Mouse (Mus musculus) hindbrain, postnatal 0 days (tissue): ENCODE measurements around the gene Arsa. TPM values are rescaled to one million over a fixed set of nuclear protein-coding genes. Genes with fewer than 3 reads are reported as not detected.
A peak's percentile ranks its signal among the peaks of the same experiment; 100 is the strongest.

ENCODE experiments used
- ATAC-seq: fragments of 200-750 bp; cut with Nextera tagmentation; 2 replicates; pipeline ENCODE4 v1.8.0; 2017; ENCODE audit warnings: mild to moderate bottlenecking, moderate TSS enrichment, moderate library complexity
- DNase-seq: peaks from one replicate; pipeline ENCODE4 v3.0.0-alpha.2; 2015; ENCODE audit warnings: low spot score
- H3K27ac ChIP-seq: fragments of 300-500 bp; sonication (generic); 2 replicates; pipeline ENCODE4 v1.5.1; 2014; ENCODE audit warnings: mild to moderate bottlenecking
- H3K27me3 ChIP-seq: fragments of 300-500 bp; sonication (generic); 2 replicates; pipeline ENCODE4 v1.6.1; 2014; ENCODE audit warnings: low read length, mixed read lengths; ENCODE audit not compliant: insufficient read depth
- H3K36me3 ChIP-seq: fragments of 300-500 bp; sonication (generic); 2 replicates; pipeline ENCODE4 v1.6.1; 2014; ENCODE audit warnings: low read length, mixed read lengths; ENCODE audit not compliant: insufficient read depth
- H3K4me1 ChIP-seq: fragments of 300-500 bp; sonication (generic); 2 replicates; pipeline ENCODE4 v1.6.1; 2014; ENCODE audit warnings: antibody characterized with exemption, low read length, mixed read lengths; ENCODE audit not compliant: insufficient read depth
- H3K4me2 ChIP-seq: fragments of 300-500 bp; sonication (generic); 2 replicates; pipeline ENCODE4 v1.6.1; 2014; ENCODE audit warnings: low read depth, mild to moderate bottlenecking, low read length, moderate library complexity, mixed read lengths
- H3K4me3 ChIP-seq: fragments of 300-500 bp; sonication (generic); 2 replicates; pipeline ENCODE4 v1.5.1; 2014; ENCODE audit warnings: low read length
- H3K9ac ChIP-seq: fragments of 300-500 bp; sonication (generic); replicated peaks from 2 replicates; pipeline ENCODE4 v1.6.1; 2014; ENCODE audit warnings: mild to moderate bottlenecking, low read length, moderate library complexity, mixed read lengths
- H3K9me3 ChIP-seq: fragments of 300-500 bp; sonication (generic); 2 replicates; pipeline ENCODE4 v1.6.1; 2016; ENCODE audit warnings: low read length, mixed read lengths
- CTCF ChIP-seq: IDR thresholded peaks from 2 replicates; pipeline ENCODE4 v1.5.1; 2016; ENCODE audit warnings: antibody characterized with exemption, control low read depth, low read depth
- WGBS: fragments of 180-500 bp; shearing (Covaris S2); extraction: QIAGEN DNeasy Blood & Tissue Kit; methylation state at CpG from one replicate; pipeline ENCODE4 v1.1.7; 2014; 5-methylcytosine and 5-hydroxymethylcytosine counted together
- polyA plus RNA-seq: library from polyadenylated mRNA; unstranded; fragments of >200 nt; fragmentation: Nextera tagmentation; extraction: Ambion mirVana; gene quantifications from 2 replicates; pipeline ENCODE4 v1.2.1, GENCODE M21; 2015
- total RNA-seq: library from RNA; depleted of rRNA; stranded (reverse); fragments of >200 nt; gene quantifications from 2 replicates; pipeline ENCODE4 v1.2.3, GENCODE M21; 2014

The Arsa gene
- total and polyA plus RNA-seq, 2 experiments from 2014 or later: 28.9 to 35.8 TPM

DNA sequence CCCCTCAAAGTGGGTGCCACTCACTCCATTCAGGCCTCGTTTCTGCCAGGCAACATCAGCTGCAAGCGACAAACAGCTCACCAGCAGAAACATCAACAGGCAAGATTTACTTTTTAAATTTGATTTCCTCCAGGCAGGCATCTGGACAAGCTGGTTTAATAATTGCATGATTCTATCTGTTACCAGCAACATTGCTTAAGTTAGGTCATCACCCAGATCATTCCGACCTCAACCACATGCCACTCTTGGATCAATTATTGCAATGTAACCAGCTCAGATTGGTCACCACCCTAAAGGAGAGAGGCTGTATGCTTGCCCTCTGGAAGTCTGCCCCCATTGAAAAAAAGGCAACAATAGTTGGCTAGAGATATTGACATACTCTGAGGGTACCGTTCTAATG lies 5.7 kb downstream of the Arsa start:
- TF ChIP-seq CTCF: no peak
- H3K9ac ChIP-seq: no peak overlapping the region
- no peaks in the 10 kb centered on the region for H3K27me3 ChIP-seq
- no peak overlapping the region for H3K4me3 ChIP-seq
- DNase-seq (no peak), ATAC-seq (no peak)
- no peak overlapping the region for H3K4me2 ChIP-seq
- no peaks in the 10 kb centered on the region for H3K36me3 ChIP-seq
- no peaks in the 10 kb centered on the region for H3K9me3 ChIP-seq
- no peak overlapping the region for H3K27ac ChIP-seq
- peaks cover 7% of the 10 kb centered on the region for H3K4me1 ChIP-seq
- 85% methylated on average over 4 of the region's 4 CpGs for WGBS

DNA sequence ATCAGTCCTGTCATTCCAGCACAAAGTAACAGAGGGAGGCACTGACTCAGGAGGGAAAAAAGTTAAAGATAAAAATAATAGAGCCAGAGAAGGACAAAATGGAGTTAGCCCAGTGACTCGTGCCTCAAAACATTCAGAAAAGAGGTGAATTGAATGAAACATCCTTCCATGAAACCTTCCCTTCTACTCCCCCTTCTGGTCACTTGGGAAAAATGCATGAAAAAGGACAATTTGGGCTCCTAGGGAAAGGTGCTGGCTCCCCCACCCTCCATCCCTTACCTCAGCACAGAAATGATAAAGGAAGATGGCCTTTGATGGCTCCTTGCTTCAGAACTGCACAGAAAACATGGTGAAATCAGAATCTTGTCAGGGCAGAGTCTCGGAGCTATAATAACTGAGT lies 8.6 kb downstream of the Arsa start:
- ATAC-seq (peak; percentile 38; the same call in 1 of the 2 replicates), DNase-seq (peak; percentile 73)
- H3K36me3 ChIP-seq: no peaks in the 10 kb centered on the region
- TF ChIP-seq CTCF: peak; percentile 76
- H3K9me3 ChIP-seq: no peaks in the 10 kb centered on the region
- H3K4me3 ChIP-seq: no peak overlapping the region
- no peak overlapping the region for H3K4me2 ChIP-seq
- no peak overlapping the region for H3K9ac ChIP-seq
- 27% methylated on average over 2 of the region's 2 CpGs for WGBS
- no peaks in the 10 kb centered on the region for H3K27me3 ChIP-seq
- H3K27ac ChIP-seq: no peak overlapping the region
- no peaks in the 10 kb centered on the region for H3K4me1 ChIP-seq

DNA sequence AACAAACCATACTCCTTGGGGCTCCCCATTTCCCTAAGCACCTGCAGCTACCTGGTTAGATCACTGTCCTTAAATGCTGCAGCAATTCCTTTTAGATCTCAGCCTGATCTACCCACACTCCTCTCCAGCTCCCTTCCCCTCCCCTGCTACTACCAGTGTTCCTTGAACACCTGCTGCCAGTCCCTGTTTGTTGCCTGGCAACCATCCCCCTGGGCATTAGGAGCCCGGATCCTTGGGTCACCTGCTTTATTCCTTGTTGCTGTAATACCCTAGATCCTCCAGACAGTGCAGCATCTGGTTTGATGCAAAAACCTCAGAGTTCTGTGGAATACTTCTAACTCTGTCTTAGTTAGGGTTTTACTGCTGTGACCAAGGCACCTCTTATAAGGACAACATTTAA lies 12.2 kb downstream of the Arsa start:
- Histone ChIP-seq H3K4me2 (no peak overlapping the region), H3K27ac (no peak overlapping the region), H3K9ac (no peak overlapping the region), H3K27me3 (no peaks in the 10 kb centered on the region), H3K4me1 (no peaks in the 10 kb centered on the region), H3K4me3 (no peak overlapping the region), H3K36me3 (peaks cover 18% of the 10 kb centered on the region; the same call in 1 of the 2 replicates), H3K9me3 (no peaks in the 10 kb centered on the region)
- TF ChIP-seq CTCF: no peak
- DNase-seq: peak; percentile 71
- peak; percentile 66 for ATAC-seq
- WGBS: 0% methylated on average over 1 of the region's 1 CpGs

DNA sequence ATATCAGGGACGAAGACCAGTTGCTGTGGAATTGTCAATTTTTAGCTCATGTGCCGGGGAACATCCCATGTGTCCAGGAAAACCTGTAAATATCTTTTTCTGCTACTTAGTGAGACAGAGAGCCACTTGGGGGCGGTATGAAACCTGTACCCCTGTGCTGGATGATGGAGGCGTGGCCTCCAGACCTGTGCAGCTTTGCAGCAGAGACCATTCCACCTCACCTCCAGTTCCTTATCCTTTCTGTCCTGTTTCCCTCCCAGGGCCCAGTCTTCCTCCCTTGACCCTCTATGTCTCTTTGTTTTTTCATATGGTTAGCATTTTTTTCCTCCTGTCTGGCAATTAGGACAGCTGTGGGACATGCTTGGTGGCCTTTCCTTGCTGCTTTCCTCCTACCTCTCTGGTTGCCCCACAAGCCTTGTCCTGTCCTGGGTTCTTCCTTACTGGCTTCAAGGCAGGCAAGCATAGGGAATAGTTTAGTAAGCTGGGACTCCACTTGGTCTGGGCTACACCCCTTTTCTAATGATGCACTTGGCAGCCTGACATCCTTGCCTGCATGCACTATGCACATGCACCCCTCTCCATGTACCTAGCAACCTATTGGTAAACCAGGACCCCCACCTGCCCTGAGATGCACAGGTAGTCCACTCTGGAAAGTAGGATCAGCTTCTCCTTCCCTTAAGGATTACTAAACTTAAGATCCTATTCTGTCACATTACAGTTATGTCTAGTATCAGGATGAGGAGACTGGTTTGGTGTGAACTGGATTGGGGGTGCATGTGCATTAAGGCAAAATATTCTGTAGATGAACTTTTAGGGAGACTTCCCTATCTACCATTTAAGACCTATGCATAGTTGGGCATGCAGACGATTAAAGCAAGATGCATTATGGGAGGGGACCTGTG lies 13.6 kb downstream of the Arsa start:
- no peaks in the 10 kb centered on the region for H3K9me3 ChIP-seq
- H3K4me3 ChIP-seq: no peak overlapping the region
- H3K27ac ChIP-seq: no peak overlapping the region
- no peak overlapping the region for H3K9ac ChIP-seq
- no peak for ATAC-seq
- H3K36me3 ChIP-seq: peaks cover 32% of the 10 kb centered on the region
- no peak overlapping the region for H3K4me2 ChIP-seq
- H3K27me3 ChIP-seq: no peaks in the 10 kb centered on the region
- TF ChIP-seq CTCF: peak; percentile 39; the same call in 1 of the 2 replicates
- DNase-seq: peak; percentile 30
- no peaks in the 10 kb centered on the region for H3K4me1 ChIP-seq
- WGBS: 66% methylated on average over 5 of the region's 5 CpGs

GRCm38 (mm10) chr15:89462176-89462575 lies 15.0 kb downstream of the Arsa start:
- no peaks in the 10 kb centered on the region for H3K27me3 ChIP-seq
- no peak overlapping the region for H3K27ac ChIP-seq
- no peak for ATAC-seq
- no peak for DNase-seq
- WGBS: 80% methylated on average over 7 of the region's 7 CpGs
- H3K9me3 ChIP-seq: no peaks in the 10 kb centered on the region
- H3K36me3 ChIP-seq: peaks cover 46% of the 10 kb centered on the region
- H3K4me2 ChIP-seq: no peak overlapping the region
- TF ChIP-seq CTCF: no peak
- no peak overlapping the region for H3K4me3 ChIP-seq
- H3K9ac ChIP-seq: no peak overlapping the region
- no peaks in the 10 kb centered on the region for H3K4me1 ChIP-seq

DNA sequence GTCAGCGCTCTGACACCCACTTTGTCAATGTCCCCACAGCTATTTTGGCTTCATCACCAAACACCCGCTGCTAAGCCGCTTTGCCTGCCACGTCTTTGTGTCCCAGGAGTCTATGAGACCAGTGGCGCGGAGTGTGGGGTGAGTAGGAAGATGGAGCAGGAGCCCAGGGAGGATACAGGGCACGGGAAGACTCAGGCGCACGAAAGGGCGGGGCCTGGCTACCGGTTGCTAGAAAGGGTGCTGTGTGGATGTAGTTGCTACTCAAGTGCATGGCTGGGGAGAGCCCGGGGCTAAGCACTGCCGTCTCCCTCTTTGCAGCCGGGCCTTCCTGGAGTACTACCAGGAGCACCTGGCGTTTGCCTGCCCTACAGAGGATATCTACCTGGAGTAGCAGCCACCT lies 15.9 kb downstream of the Arsa start:
- ATAC-seq: no peak
- no peak for TF ChIP-seq CTCF

GRCm38 (mm10) chr15:89460298-89460697 lies 16.9 kb downstream of the Arsa start:
- no peak for DNase-seq
- peaks cover 51% of the 10 kb centered on the region for H3K36me3 ChIP-seq
- H3K4me1 ChIP-seq: peaks cover 4% of the 10 kb centered on the region
- no peak for ATAC-seq
- no peak overlapping the region for H3K9ac ChIP-seq
- no peaks in the 10 kb centered on the region for H3K27me3 ChIP-seq
- H3K27ac ChIP-seq: no peak overlapping the region
- H3K9me3 ChIP-seq: no peaks in the 10 kb centered on the region
- no peak for TF ChIP-seq CTCF
- H3K4me3 ChIP-seq: no peak overlapping the region
- 78% methylated on average over 10 of the region's 10 CpGs for WGBS
- no peak overlapping the region for H3K4me2 ChIP-seq

More for the DNA sequence above, 15.9 kb downstream of the Arsa start:
- 83% methylated on average over 15 of the region's 15 CpGs for WGBS
- no peak overlapping the region for H3K4me3 ChIP-seq
- H3K36me3 ChIP-seq: peaks cover 51% of the 10 kb centered on the region
- no peaks in the 10 kb centered on the region for H3K9me3 ChIP-seq
- DNase-seq: no peak
- no peaks in the 10 kb centered on the region for H3K27me3 ChIP-seq
- H3K9ac ChIP-seq: no peak overlapping the region
- H3K27ac ChIP-seq: no peak overlapping the region
- H3K4me1 ChIP-seq: no peaks in the 10 kb centered on the region
- H3K4me2 ChIP-seq: no peak overlapping the region
